Mouse (Mus musculus) gastrocnemius, adult 18-20 months (tissue): Measurements from ENCODE around the gene Krtap19-9b. TPM values are rescaled to one million over a fixed set of nuclear protein-coding genes. Genes with fewer than 3 reads are reported as not detected.

Experiments
- DNase-seq: peaks from one replicate; pipeline ENCODE4 v3.0.0; 2021; ENCODE audit warnings: low spot score
- long read RNA-seq, 2 experiments: library from polyadenylated mRNA; stranded (forward); transcript quantifications; one replicate each; pipeline ENCODE4 v2.0.0; 2021
- total RNA-seq, 2 experiments: library from RNA; stranded (reverse); gene quantifications; 2 replicates each; pipeline ENCODE4 v1.2.3; 2021

Krtap19-9b gene
- not detected for total RNA-seq
- long read RNA-seq, experiment 1, result 0 reads
- long read RNA-seq, experiment 2, result 0 reads

- DNase-seq, result no peak
These were observed at the start of gene Krtap19-9b for GRCm38 (mm10) chr16:88932165-88932564. TSS of gene Krtap19-9b (minus strand) at chr16:88932265.

DNA sequence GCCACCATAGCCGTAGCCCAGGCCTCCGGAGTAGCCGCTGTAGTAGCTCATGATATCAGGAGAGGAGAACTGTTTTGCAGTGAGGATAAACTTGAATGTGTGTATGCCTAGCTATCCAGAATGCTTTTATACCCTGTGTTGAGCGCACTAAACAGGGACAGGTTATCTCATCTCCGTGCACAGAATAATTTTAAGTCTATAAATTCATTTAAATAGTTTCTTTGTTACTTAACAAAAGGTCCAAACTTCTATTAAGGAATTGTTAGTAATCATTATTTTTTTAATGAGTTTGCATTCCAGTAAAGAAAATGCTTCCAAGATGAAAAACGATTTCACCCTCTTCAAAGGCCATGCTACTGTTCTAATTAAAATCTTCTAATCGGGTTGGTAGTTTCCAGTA lies 30.7 kb upstream of the Krtap19-9b start, which contains the start of gene Krtap16-3:
Krtap16-3 (minus strand) TSS at position 101 of the 400 bp plus-strand sequence.
- no peak for DNase-seq

DNA sequence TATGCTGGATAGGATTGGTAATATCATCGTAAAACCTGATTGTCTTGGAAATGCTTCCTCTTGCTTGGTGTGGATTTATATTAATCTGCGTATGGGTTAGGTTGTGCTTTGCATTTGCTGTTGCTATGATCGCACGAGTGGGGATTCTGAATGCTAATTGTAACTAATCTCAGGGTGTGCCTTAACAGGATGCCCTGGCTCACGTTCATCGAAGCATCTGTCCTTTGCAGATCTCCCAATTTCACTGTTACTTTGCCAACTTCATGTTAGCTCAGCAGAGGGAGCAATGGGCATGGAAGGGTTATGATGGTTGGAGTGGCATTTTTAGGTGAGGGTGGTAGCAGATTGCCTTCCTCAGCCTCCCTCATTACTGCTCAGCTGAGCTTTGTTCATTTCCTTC lies 9.0 kb upstream of the Krtap19-9b start:
- no peak for DNase-seq

DNA sequence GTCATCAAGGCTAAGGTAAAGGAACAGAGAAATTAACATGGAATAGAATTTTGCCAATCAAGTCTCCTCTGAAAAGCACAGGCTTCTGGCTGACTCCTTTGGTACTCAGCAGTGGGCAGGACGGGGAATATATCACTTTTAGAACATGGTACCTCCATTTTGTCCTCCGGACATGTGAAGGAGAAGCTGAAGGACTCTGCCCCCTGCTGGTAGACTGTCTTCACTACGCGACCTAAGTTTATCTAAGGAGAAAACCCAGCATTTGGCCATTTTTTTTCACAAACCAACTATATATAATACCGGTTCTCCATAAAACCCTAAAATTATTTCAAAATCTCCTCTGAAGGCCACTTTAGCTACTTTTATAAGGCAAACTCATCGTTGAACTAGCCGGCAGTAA lies 6.2 kb upstream of the Krtap19-9b start:
- no peak for DNase-seq

DNA sequence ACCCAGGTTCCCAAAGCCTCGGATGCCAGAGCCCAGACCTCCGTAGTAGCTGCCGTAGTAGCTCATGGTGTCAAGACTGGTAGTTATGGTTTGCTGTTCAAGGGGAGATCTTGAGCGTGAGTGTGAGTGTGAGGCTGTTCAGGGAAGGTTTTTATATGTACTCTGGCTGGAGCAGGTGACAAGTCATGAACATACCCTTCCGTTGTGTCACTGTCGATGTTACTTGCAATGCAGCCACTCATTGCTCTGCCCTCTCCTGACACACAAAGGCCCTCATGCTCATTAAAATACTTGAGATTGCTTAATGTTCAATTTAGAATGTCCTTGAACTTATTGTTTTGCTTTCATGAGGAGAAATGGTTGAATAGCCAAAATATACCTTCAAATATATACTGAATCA lies 35.7 kb downstream of the Krtap19-9b start, which contains the start of gene Krtap19-5:
Krtap19-5 (minus strand) TSS at position 101 of the 400 bp plus-strand sequence.
- no peak for DNase-seq

DNA sequence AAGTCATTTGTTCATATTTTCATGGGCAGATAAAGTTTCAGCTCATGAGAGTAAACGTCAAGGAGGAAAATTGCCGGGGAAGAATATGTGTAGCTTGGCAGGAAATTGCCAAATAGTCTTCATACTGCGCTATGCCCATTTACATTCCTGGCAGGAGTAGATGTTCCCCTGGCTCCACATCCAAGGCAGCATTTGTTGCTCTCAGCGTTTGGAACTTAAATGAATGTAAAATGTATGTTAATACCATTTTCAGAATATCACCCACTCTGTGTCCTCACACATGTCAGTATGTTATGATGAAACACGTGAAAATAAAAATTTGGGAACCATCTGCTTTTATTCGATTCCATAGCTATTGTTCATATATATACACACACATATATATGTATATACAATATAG lies 45.2 kb downstream of the Krtap19-9b start:
- no peak for DNase-seq

DNA sequence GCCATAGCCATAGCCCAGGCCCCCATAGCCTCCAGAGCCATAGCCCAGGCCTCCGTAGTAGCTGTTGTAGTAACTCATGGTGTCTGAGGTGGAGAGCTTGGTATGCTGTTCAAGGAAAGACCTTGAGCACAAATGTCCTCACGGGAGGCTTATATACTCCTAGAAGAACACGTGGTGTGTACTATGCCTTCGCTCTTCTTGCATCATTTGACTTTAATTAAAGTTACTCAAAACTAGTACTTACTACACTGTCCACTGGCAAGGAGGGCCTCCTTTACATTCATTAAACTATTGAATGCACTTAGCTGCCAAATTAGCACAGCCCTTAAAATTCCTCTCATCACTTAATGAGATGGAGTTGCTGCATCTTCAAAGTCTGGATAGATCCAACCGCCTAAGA lies 47.1 kb downstream of the Krtap19-9b start, which contains the start of gene Krtap19-4:
Krtap19-4 (minus strand) TSS at position 101 of the 400 bp plus-strand sequence.
- no peak for DNase-seq

Other genes with a start within 250 kb of the Krtap19-9b start
- not detected for gene 2310061N02Rik, start 224.3 kb downstream of the Krtap19-9b start, total RNA-seq
- gene Krtap13-1, start 203.4 kb downstream of the Krtap19-9b start, total RNA-seq, result not detected
- gene Krtap13, start 180.6 kb downstream of the Krtap19-9b start, total RNA-seq, result not detected
- not detected for gene 2310034C09Rik, start 173.4 kb downstream of the Krtap19-9b start, total RNA-seq
- not detected for gene 2310057N15Rik, start 158.1 kb downstream of the Krtap19-9b start, total RNA-seq
- not detected for gene Gm5965, start 154.4 kb downstream of the Krtap19-9b start, total RNA-seq
- gene Gm20741, start 120.0 kb downstream of the Krtap19-9b start, total RNA-seq, result not detected
- gene Krtap15, start 112.0 kb downstream of the Krtap19-9b start, total RNA-seq, result under 1 TPM in 1 of 2 experiments, not detected in 1; 0.66 TPM
- not detected for gene Krtap14, start 106.1 kb downstream of the Krtap19-9b start, total RNA-seq
- gene Krtap19-1, start 62.9 kb downstream of the Krtap19-9b start, total RNA-seq, result not detected
- not detected for gene Krtap19-2, start 58.0 kb downstream of the Krtap19-9b start, total RNA-seq
- not detected for gene Krtap19-3, start 54.2 kb downstream of the Krtap19-9b start, total RNA-seq
- not detected for gene Krtap19-4, start 47.2 kb downstream of the Krtap19-9b start, total RNA-seq
- gene Krtap19-5, start 35.8 kb downstream of the Krtap19-9b start, total RNA-seq, result under 1 TPM in 1 of 2 experiments, not detected in 1; 0.53 TPM
- gene Krtap16-3, start 30.6 kb upstream of the Krtap19-9b start, total RNA-seq, result not detected
- not detected for gene Krtap22-2, start 78.5 kb upstream of the Krtap19-9b start, total RNA-seq
- not detected for gene Gm10229, start 83.0 kb upstream of the Krtap19-9b start, total RNA-seq
- gene Krtap6-1, start 99.4 kb upstream of the Krtap19-9b start, total RNA-seq, result not detected
- gene Gm10228, start 109.2 kb upstream of the Krtap19-9b start, total RNA-seq, result not detected
- not detected for gene Krtap6-5, start 115.6 kb upstream of the Krtap19-9b start, total RNA-seq
- gene 1110025L11Rik, start 131.7 kb upstream of the Krtap19-9b start, total RNA-seq, result not detected
- gene Krtap6-3, start 151.8 kb upstream of the Krtap19-9b start, total RNA-seq, result not detected
- not detected for gene Gm6358, start 208.6 kb upstream of the Krtap19-9b start, total RNA-seq
- not detected for gene Gm10061, start 218.8 kb upstream of the Krtap19-9b start, total RNA-seq
- not detected for gene Gm9789, start 225.7 kb upstream of the Krtap19-9b start, total RNA-seq
- not detected for gene Gm7735, start 237.2 kb upstream of the Krtap19-9b start, total RNA-seq
- gene 1110057P08Rik, start 242.5 kb upstream of the Krtap19-9b start, total RNA-seq, result not detected